Mouse (Mus musculus) megakaryocyte, embryonic 14.5 days (primary cell): ENCODE results near the gene Smc4.

ENCODE experiments used
- FLI1 ChIP-seq: IDR thresholded peaks from 2 replicates; pipeline ENCODE4 v1.6.1; 2012; ENCODE audit warnings: low read length, inconsistent platforms, mixed read lengths
- GATA1 ChIP-seq: IDR thresholded peaks from 3 replicates; pipeline ENCODE4 v1.6.1; 2012; ENCODE audit warnings: mixed read lengths, low read length, inconsistent platforms, borderline replicate concordance

- no peak for TF ChIP-seq GATA1
- TF ChIP-seq FLI1: no peak
Observed at GRCm38 (mm10) chr3:69049011-69049410, 44.5 kb downstream of the Smc4 start.
